Mouse (Mus musculus): ENCODE measurements around the gene Crtc3.

Gene Crtc3

DNA sequence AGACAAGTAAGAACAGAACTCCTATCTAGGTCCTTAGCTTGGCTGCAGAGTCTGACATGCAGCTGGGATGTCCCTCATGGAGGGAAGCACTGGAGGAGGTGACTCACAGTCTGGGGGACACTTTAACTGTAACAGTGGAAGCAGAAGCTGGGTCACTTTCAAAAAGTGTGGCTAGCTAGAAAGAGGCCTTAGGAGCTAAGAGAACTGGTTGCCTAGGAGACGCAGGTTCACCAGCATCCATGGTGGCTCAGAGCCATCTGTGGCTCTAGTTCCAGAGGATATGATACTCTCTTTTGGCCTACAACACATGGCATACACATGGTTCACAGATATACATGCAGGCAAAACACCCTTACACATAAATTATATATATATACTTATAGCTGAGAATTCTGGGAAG lies 86.1 kb downstream of the Crtc3 start:
- DNase-seq (ENCODE audit: low spot score in 2 of 2) = no peak

DNA sequence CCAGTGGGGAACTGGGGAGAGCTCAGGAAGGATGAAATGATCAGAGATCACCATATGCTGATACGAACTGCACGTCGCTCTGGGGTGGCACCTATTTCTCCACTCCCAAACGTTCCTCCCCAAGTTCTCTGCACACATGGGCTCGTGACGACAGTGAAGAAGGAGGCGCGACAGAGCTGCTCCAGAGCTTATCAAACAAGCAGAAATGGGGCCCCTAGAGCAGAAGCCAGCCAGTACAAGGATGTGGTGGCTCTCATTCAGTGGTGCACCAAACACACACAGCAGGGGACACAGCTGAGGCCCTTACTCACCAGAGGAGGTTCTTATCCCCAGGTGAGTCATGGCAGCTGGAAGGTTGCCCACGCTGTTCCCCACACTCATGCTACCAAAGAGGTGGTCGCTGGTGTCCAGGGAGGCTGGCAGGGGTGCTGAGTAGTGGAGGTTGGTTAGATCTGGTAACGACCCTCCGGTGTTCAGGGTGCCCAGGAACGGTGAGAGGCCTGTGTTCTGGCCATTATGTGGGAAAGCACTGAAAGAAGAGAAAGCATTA lies 90.2 kb downstream of the Crtc3 start:
- no peak for DNase-seq (ENCODE audit: low spot score in 2 of 2)

DNA sequence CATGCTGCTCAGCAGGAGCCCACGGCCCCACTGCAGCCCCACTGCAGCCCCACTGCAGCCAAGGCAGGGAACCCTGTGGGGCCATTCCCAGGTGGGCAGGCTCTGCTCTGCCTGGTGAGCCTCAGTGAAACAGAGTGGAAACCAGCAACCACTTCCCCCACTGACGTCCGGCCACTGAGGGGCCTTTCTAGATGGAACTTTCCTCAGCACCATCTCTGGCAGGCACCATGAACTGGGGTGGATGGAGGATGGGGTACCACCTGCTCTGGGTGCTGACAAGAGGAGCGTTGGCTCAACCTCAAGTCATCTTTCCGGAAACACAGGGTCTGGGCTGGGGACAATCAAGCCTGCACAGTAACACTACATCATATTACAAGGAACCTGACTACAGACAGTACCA lies 90.8 kb downstream of the Crtc3 start:
- DNase-seq (ENCODE audit: low spot score in 2 of 2) = no peak

DNA sequence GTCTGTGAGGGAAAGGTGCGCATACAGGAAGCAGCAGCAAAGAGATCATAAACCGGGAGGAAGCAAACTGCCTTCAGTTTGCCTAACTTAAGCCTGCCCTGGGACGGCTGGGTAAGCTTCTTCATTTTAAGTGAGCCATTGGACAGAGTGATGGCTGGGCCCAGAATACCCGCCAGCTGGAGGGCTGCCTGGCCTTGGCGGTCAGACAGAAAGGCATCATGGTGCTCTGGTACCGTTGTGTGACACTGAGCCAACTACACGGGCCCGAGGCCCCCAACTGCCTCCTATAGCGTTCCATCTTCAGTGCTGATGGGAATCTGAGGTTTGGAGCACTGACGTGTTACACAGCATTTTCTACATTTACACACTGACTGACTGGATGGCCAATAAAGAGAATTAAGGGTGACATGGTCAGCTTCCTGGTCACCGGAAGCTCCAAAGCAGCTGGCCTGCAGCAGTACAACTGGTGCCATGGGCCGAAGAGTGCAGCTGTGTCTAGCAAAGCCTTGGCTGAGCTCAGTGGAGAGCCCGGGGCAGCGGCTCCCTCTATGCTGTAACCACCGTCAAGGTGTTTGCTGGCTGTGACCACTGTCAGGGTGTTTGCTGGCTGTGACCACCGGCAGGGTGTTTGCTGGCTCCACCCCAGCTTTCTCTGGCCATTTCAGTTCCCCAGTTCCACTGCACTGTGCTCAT lies 99.5 kb downstream of the Crtc3 start:
- no peak for DNase-seq (ENCODE audit: low spot score in 2 of 2)

DNA sequence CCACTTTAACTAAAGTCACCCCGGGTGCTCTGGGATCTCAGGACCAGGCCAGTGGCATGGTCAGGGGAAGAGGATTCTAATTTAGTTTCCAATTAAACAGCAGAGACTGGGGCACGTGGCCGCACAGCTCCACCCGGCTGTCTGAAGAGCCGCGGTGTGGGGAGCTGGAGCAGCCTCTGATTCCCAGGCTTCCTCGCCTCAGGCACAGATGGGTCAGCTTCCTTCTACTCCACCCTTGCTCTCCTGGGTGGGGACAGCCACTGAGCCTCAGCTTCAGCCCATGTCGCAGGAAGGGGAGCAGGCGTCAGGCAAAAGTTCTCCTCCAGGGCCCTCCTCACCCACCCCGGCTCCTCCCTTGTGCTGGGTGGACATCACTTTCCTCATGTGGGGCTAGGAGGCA lies 101.0 kb downstream of the Crtc3 start:
- DNase-seq (ENCODE audit: low spot score in 2 of 2) = no peak

DNA sequence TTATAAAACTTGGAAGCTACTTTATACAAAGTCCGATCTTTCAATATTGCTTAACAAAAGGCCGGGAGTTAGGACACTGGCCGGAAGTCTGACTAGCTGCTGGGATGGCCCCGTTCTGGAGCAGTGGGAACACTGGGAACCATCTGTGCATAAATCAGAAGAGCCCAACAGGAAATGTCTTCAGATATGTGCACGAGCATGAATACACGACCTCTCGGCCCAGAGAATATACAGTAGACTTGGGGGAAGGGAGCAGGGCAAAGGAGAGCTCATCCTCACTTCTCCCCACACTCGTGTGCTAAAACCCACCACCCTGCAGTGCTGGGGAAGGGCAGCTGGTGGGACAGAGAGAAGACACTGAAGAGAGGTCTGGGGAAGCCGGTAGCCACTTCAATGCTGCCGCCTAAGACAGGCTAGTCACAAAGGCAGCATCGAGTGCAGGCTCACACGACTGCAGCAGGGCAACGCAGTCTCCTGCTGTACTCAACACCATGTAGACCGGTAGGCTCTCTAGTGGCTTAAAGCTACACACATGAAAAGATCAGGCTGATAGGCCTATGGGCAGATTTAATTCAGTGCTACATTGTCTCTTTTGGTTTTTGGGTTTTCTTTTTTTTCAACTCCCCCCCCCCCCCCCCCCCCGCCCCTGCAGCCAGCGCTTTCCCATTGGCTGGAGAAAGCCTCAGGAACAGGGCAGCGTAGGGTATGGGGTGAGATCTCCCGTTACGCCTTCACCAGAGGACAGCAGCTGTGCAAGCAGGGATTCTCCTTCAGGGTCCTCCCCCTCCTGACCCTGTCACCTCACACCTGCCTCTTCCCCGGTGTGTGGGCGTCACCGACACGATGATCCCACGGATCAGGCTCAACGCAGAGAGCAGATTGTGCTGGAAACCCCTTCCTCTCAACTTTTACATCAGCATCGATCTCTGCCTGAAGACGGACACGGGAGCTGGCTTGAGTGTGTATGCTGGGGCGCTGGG lies 101.7 kb downstream of the Crtc3 start:
- no peak for DNase-seq (ENCODE audit: low spot score in 2 of 2)

DNA sequence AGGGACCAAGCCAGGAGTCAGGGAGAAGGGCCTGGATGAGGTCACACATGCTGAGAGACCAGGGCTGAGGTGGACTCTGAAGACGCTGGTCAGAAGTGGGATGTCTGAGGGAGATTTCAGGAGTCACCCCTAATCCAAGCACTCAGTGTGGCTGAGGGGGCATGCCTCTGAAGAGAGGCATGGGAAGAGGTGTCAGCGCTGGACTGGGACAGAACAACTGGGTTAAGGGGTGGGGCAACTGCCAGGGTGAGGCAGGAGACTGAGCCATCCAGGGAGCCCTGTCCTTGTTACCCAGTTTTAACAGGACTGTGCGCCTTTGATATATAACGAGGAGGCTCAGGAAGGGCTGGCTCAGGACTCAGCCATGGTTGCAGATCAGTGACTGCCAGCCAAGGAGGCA lies 102.5 kb downstream of the Crtc3 start:
- DNase-seq (ENCODE audit: low spot score in 2 of 2) = no peak

DNA sequence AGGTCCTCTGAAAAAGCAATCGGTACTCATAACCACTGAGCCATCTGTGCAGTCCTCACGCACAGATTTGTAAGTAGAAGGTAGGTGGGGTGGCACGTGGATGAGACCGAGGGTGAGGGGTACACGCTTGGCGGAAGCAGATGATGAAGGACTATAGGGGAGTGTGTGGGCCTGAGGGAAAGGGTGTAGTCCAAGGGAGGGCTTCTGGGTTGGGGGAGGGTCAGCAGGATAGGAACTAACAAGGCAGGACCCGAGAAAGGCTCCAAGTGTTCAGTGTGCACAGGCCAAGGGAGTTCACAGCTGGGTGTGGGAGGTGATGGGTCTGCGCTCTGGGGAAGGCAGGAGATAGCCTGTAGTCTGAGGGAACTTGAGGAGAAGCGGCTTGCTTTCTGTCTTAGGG lies 103.3 kb downstream of the Crtc3 start:
- no peak for DNase-seq (ENCODE audit: low spot score in 2 of 2)

DNA sequence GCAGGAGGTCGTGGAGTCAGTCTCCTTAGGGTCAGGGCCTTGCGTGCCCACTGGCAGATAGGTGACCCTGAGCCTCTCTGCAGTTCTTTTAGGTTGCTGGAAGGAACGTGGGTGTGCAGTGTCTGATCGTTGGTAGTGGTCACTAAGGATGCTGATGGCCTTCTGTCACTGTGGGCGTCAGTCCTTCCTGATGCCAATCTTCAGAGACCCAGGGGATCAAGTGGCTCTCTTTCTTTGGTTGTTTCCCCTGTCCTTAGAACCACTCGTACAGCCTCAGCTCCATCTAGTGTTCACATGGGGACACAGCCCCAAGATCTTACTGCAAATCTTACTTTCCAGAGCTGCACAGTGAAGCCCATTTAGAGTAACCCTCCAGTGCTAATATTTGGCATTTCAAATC lies 104.7 kb downstream of the Crtc3 start:
- peak in 1 of 2 experiments; percentile 56 for DNase-seq (ENCODE audit: low spot score in 2 of 2)

DNA sequence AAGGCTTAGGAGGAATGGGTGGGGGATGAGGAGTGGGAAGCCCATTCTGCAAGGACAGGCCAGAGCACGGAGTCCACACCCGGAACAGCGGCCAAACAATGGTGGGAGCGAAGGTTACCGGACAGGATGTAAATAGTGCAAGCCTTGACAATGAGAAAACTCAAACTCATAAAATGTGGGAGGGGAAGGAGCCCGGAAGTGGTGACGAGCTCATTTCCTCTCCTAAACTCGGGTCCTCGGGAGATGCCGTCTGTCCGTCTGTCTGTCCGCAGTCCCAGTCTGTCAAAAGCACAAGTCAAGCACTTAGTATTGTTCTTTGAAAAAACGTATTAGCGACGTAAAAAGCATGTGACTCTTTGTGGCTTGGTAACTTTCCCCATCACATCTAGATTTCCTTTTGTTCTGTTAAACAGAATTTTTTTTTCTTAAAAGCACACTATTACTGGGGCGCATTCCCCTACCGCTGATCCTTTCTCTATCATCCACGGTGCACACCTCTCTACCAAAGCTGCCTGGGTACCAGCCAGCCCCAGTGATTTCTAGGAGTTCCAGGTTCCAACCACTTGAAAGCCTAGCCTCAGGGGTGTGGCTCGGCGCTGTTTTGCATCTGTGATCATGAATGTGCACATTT lies 105.7 kb downstream of the Crtc3 start:
- DNase-seq (ENCODE audit: low spot score in 2 of 2) = no peak

DNA sequence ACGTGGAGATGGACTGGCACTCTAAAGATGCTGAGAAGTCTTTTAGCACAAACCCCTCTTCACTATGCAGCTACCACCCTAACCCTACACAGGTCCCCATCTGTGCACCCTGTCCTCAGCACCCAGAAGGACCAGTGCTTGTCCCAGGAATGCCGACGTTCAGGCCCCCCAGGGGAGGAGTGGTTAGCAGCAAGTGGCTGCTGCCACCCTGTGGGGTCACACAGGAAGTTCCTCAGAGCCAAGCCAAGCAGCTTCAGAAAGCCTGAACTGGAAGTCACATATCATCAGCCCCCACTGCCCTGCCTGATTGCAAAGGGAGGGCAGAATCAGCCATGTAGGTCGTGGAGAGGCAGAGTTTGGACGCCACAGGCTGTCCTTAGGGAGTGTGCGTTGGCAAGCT lies 108.3 kb downstream of the Crtc3 start:
- peak; percentile 31 to 46 for DNase-seq (ENCODE audit: low spot score in 2 of 2)

DNA sequence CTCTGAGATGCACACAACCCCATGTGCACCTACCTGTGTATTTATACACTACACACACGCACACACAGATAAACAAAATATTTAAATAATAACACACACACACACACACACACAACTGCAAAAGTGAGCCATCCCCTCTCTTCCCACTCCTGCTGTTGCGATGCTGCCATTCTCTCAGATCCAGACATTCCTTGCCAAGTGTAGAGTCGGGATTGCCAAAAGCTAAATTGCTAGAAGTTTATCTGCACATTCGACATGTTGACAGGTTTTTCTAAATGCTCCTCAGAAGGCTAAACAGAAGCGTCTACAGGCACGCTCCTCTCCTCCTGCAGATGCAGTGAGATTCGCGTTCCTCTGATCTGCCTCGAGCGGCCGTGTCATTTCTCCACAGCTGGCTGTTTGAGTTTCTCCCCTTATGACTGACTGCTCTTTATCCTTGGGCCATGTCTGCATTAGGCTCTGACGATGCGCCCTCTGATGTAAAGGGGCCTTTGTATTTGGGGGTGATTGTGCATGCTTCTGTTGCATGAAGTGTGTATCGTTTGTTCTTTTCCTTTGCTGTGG lies 111.2 kb downstream of the Crtc3 start:
- DNase-seq (ENCODE audit: low spot score in 2 of 2) = no peak

DNA sequence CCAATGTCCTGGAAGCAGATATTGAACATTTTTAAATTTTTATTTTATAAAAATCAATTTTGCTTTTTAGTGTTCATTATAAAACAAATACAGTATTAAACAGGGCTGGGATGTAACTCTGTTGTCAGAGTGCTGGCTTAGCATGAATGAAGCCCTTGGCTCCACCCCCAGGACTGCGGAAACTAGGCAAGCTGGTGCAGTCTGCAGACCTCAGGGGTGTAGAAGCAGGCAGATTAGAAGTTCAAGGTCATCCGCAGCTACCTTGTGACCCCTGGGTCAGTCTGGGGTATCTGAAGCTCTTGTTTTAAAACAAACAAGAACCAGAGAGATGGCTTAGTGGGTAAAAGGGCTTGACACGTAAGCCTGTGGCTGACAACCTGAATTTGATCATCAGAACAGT lies 112.1 kb downstream of the Crtc3 start:
- DNase-seq (ENCODE audit: low spot score in 2 of 2) = no peak

DNA sequence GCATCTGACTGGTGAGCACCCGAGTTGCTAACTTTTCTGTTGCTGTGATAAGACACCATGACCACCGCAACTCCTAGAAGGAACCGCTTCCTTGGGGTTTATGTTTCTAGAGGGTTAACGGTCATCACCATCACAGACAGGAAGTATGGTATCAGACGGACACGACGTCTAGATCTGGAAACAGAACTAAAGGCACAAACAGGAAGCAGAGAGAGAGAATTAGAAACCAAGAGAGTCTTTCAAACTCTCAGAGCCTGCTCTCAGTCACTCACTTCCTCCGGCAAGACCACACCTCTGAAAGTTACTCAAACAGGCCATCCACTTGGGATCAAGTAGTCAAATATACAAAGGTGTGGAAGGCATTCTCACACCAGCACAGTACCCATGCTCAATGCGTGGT lies 112.9 kb downstream of the Crtc3 start:
- DNase-seq (ENCODE audit: low spot score in 2 of 2) = no peak

DNA sequence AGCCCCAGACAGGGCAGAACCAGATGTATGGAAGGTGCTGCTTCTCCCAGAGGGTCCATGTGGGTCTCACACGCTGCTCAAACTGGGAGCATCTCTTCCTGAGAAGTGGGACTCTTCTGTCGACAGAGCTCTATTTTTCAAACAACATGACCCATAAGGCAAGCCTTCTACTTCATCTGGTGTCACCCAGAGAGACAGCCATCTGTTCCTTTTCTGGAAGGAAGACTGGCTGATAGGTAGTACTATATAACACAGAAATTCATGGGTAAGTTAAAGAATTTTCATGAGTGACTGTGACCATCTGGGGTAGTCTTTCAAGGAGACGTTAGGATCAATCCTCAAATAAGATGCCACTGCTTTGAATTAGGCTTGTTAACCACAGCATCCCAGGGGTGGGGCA lies 115.6 kb downstream of the Crtc3 start:
- no peak for DNase-seq (ENCODE audit: low spot score in 2 of 2)

DNA sequence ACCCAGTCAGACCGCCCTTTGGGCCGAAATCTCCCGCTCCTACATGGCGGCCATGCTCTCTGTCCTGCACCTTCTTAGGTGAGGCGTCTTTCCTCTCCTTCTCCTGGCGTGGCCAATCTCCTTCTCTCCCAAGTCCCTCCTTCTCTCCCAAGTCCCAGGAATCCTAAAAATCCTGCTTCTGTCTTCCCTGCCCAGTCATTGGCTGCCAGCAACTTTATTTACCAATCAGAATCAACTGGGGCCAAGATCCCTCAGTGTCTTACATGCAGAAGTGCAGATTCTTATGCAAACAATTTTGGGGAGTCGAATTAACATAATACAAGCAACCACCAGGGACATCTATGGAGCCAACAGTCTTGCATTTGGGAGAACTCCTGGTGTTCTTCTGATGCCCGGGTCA lies 120.7 kb downstream of the Crtc3 start:
- no peak for DNase-seq (ENCODE audit: low spot score in 2 of 2)

DNA sequence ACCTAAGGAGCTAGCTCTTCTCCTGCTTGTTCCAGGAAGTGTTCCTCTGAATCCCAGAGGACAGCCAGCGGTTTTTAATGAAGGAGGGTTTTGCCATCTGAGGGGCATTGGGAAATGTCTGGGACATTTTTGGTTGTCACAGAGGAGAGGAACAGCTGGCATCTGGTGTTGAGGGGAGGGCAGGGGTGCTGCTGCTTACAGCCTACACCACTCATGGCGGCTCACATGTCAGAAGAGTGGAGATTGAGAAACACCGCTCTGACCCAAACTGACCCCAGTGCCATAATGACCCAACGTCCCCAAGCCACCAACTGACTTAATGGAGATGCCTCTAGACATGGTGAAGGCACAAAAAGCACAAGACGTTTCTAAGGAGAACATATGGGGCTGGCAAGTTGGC lies 126.7 kb downstream of the Crtc3 start:
- no peak for DNase-seq (ENCODE audit: low spot score in 2 of 2)

DNA sequence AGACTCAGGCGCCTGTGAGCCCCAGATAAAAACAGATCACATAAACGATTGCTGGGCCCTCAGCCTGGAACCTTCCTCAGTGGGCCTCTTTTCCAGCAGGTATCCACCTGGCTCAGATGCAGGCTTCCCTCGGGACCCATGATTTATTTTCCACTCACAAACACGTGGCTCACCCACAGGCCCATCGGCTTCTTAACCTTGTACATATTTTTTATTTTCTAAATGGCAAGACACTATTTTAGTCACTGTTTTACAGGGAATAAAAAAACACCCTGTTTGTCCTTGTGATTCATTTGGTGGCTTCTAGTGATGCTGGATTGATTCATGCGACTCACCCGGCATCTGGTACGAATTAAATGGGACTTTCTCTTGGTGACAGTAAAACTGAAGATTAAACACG lies 127.4 kb downstream of the Crtc3 start:
- no peak for DNase-seq (ENCODE audit: low spot score in 2 of 2)

DNA sequence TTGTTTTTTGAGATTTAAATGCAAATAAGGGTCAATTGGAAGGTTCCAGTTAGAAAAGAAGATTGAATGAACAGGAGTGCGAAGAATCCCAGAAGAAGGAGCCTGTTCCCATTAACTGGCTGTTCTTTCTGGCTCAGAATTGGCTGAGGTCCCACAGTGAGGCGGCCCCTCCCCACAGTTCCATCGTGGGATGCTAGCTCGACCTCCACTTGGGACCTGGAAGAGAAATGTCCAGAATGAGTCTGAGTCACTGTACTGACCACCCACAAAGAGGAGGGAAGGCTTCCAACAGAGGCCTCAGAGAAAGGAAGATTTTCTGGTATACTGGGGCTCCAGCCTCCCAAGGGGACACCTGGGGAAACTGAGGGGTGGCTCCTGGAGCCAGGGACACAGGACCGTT lies 130.1 kb downstream of the Crtc3 start:
- no peak for DNase-seq (ENCODE audit: low spot score in 2 of 2)

DNA sequence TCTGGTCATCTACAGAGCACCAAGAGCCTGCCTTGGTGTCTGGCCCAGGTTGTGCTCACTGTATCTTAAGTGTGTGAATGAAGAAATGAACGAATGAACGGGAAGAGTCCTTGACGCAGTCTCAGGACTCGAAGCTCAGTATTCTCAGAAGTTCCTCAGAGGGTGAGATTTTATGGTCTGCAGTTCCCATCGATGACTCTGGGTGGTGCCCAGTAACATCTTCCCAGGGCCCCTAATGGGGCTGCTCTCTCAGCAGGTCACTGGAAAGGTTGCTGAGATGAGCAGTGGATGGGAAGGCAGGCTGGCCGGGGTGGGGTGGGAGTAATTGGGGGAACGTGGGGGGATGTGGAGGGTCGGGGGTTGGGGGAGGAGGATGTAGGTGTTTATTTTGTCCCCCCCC lies 130.6 kb downstream of the Crtc3 start:
- DNase-seq (ENCODE audit: low spot score in 2 of 2) = no peak

DNA sequence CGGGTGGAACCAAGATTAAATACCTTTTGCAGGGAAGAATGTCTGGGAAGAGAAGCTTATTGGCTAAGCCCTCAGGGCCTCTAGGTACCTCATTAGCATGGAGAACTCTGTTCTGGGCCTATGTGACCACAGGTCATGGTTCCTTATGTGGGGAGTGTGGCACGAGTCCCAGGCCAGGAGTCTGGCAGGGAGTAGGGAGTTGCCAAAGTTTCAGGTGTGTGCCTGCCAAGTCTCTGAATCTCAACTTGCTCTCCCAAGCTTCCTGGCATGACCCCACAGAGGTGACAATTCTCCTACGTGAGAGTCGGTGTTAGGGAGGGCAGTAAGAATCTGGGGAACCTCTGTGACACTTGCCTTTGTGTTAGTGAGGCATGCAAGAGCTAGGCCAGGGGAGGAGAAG lies 131.5 kb downstream of the Crtc3 start:
- DNase-seq (ENCODE audit: low spot score in 2 of 2) = no peak

DNA sequence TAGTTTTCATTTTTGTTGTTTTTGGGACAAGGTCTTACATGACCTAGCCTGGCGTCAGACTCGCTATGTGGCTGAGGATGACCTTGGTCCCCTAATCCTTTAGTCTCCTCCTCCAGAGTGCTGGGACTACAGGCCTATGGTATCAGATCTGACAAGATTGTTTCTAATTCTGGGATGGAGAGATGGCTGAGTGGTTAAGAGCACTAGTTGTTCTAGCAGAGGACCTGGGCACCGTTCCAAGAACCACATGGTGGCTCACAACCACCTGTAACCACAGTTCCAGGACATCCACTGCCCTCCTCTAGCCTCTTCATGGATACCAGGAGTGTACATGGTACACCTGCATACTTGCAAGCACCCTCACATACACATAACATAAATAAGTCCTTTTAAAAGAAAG lies 132.5 kb downstream of the Crtc3 start:
- DNase-seq (ENCODE audit: low spot score in 2 of 2) = no peak

Data from frontal cortex, postnatal 14 days (tissue).